Mouse (Mus musculus) CH12.LX (cell line): ENCODE data around the gene Pofut1. TPM values are rescaled to one million over a fixed set of nuclear protein-coding genes. Genes with fewer than 3 reads are reported as not detected.

Source experiments
- DNase-seq: peaks from one replicate; pipeline ENCODE4 v3.0.0-alpha.2; 2013; ENCODE audit errors: extremely low read depth
- H3K27ac ChIP-seq: 2 replicates; pipeline ENCODE4 v1.5.1; 2012; ENCODE audit warnings: low read depth, mild to moderate bottlenecking, control low read depth, moderate library complexity; ENCODE audit not compliant: insufficient read depth
- H3K27me3 ChIP-seq: replicated peaks from 2 replicates; pipeline ENCODE3; 2012; ENCODE audit warnings: inconsistent platforms
- H3K36me3 ChIP-seq, 2 experiments: replicated peaks in 1 of 2; 2 replicates each; pipeline versions ENCODE3 to v1.6.1; 2012; ENCODE audit warnings: inconsistent platforms in 1 of 2, low read length in 1 of 2, mild to moderate bottlenecking in 1 of 2, mixed read lengths in 1 of 2, moderate library complexity in 1 of 2; ENCODE audit not compliant: control insufficient read depth in 1 of 2, insufficient read depth in 1 of 2
- H3K4me1 ChIP-seq, 2 experiments: 2 replicates each; pipeline ENCODE4 v1.6.1; 2012; ENCODE audit warnings: inconsistent platforms in 1 of 2, moderate library complexity in 1 of 2; ENCODE audit not compliant: insufficient read depth in 2 of 2, control insufficient read depth in 1 of 2
- H3K4me2 ChIP-seq: 2 replicates; pipeline ENCODE4 v1.6.1; 2012; ENCODE audit warnings: low read depth, mild to moderate bottlenecking, control low read depth; ENCODE audit not compliant: poor library complexity, insufficient read depth, severe bottlenecking
- H3K4me3 ChIP-seq, 3 experiments: fragments of 150-350 bp in 1 of 3; sonication (generic) in 1 of 3; replicated peaks in 1 of 3; 2 replicates each; pipeline versions ENCODE3 to v1.5.1; 2011 to 2012; ENCODE audit warnings: low read depth in 2 of 3, low read length in 2 of 3, mild to moderate bottlenecking in 2 of 3, moderate library complexity in 2 of 3, control low read depth in 1 of 3, improper control_type of control experiment in 1 of 3, inconsistent platforms in 1 of 3, mixed read lengths in 1 of 3; ENCODE audit not compliant: poor library complexity in 1 of 3
- H3K79me2 ChIP-seq: replicated peaks from 2 replicates; pipeline ENCODE4 v1.6.1; 2012; ENCODE audit warnings: mild to moderate bottlenecking, moderate library complexity; ENCODE audit not compliant: control insufficient read depth, poor library complexity, insufficient read depth, severe bottlenecking; ENCODE audit errors: extremely low read depth
- H3K9ac ChIP-seq: 2 replicates; pipeline ENCODE4 v1.6.1; 2012; ENCODE audit warnings: low read depth, mild to moderate bottlenecking, control low read depth, moderate library complexity; ENCODE audit not compliant: insufficient read depth
- H3K9me3 ChIP-seq: replicated peaks from 2 replicates; pipeline ENCODE3; 2012; ENCODE audit warnings: low read length, inconsistent platforms, mixed read lengths
- CHD1 ChIP-seq: IDR thresholded peaks from 2 replicates; pipeline ENCODE4 v1.6.1; 2012; ENCODE audit warnings: low read depth, low read length, improper control_type of control experiment, inconsistent platforms
- ELF1 ChIP-seq: IDR thresholded peaks from 2 replicates; pipeline ENCODE4 v1.6.1; 2014; ENCODE audit warnings: low read depth, mild to moderate bottlenecking, inconsistent platforms, low read length, improper control_type of control experiment
- ETS1 ChIP-seq: conservative IDR thresholded peaks from 2 replicates; pipeline ENCODE4 v1.6.1; 2012; ENCODE audit warnings: low read depth, mild to moderate bottlenecking, inconsistent platforms, low read length, improper control_type of control experiment, moderate library complexity
- JUN ChIP-seq: IDR thresholded peaks from 2 replicates; pipeline ENCODE4 v1.6.1; 2011; ENCODE audit warnings: low read depth, mild to moderate bottlenecking, low read length, improper control_type of control experiment, moderate library complexity; ENCODE audit not compliant: insufficient read depth
- JUND ChIP-seq: conservative IDR thresholded peaks from 2 replicates; pipeline ENCODE4 v1.6.1; 2011; ENCODE audit warnings: low read depth, low read length, improper control_type of control experiment
- KAT2A ChIP-seq: IDR thresholded peaks from 2 replicates; pipeline ENCODE4 v1.6.1; 2012; ENCODE audit warnings: low read length, improper control_type of control experiment, inconsistent platforms; ENCODE audit not compliant: insufficient replicate concordance
- MAFK ChIP-seq: IDR thresholded peaks from 2 replicates; pipeline ENCODE4 v1.6.1; 2011; ENCODE audit warnings: low read length, improper control_type of control experiment; ENCODE audit not compliant: insufficient replicate concordance
- MAX ChIP-seq: IDR thresholded peaks from 2 replicates; pipeline ENCODE4 v1.6.1; 2011; ENCODE audit warnings: low read length, improper control_type of control experiment
- MYC ChIP-seq: IDR thresholded peaks from 2 replicates; pipeline ENCODE4 v1.6.1; 2011; ENCODE audit warnings: low read depth, mild to moderate bottlenecking, improper control_type of control experiment, low read length
- NELFE ChIP-seq: IDR thresholded peaks from 2 replicates; pipeline ENCODE4 v1.6.1; 2011; ENCODE audit warnings: low read depth, low read length, improper control_type of control experiment
- NRF1 ChIP-seq: IDR thresholded peaks from 2 replicates; pipeline ENCODE4 v1.6.1; 2014; ENCODE audit warnings: low read depth, mild to moderate bottlenecking, inconsistent platforms, low read length, improper control_type of control experiment, moderate library complexity
- SIN3A ChIP-seq: IDR thresholded peaks from 2 replicates; pipeline ENCODE4 v1.6.1; 2012; ENCODE audit warnings: low read length, improper control_type of control experiment, inconsistent platforms
- UBTF ChIP-seq: IDR thresholded peaks from 2 replicates; pipeline ENCODE4 v1.6.1; 2012; ENCODE audit warnings: low read depth, mild to moderate bottlenecking, inconsistent platforms, low read length, improper control_type of control experiment, moderate library complexity
- USF2 ChIP-seq: conservative IDR thresholded peaks from 2 replicates; pipeline ENCODE4 v1.6.1; 2011; ENCODE audit warnings: low read depth, low read length, improper control_type of control experiment
- dilution Hi-C: fragments of 300-500 bp; cut with MboI; formaldehyde crosslinking; loops from 2 replicates; pipeline ENCODE4 v1.14.3; 2020; ENCODE audit warnings: low sequenced_read_pairs; ENCODE audit not compliant: extremely low pct_unique_long_range_greater_than_20kb, extremely low pct_ligation_motif_present
- in situ Hi-C: fragments of 300-500 bp; cut with MboI; formaldehyde crosslinking; loops from 3 replicates; pipeline ENCODE4 v1.14.3; 2019; ENCODE audit warnings: low sequenced_read_pairs, low pct_ligation_motif_present, low pct_unique_long_range_greater_than_20kb, mixed read lengths
- polyA plus RNA-seq: library from polyadenylated mRNA; unstranded; fragments of >175 nt; gene quantifications from 2 replicates; pipeline ENCODE4 v1.2.1, GENCODE M21; 2012; ENCODE audit warnings: low read depth; ENCODE audit not compliant: insufficient read length
- total RNA-seq, 2 experiments: library from RNA; depleted of rRNA; stranded (reverse); fragments of 300-350 nt in 1 of 2; fragments of >200 nt in 1 of 2; gene quantifications; 2 replicates each; pipeline ENCODE4 v1.2.3; 2012 to 2014

Pofut1 gene
- total and polyA plus RNA-seq, 3 experiments, result 15.0 to 25.6 (median 22.8) TPM

- no peak for DNase-seq
- no peak for TF ChIP-seq ETS1
- Histone ChIP-seq H3K36me3 (peaks cover 14 to 35% of the 10 kb centered on the region in 2 experiments), H3K9ac (peak overlapping the region; percentile 92), H3K4me3 (peak overlapping the region; percentile 67 to 82 (median 74)), H3K4me2 (peak overlapping the region; percentile 82), H3K27me3 (no peaks in the 10 kb centered on the region), H3K27ac (no peak overlapping the region), H3K4me1 (peaks cover 11 to 55% of the 10 kb centered on the region in 2 experiments), H3K9me3 (no peaks in the 10 kb centered on the region), H3K79me2 (peaks cover 51% of the 10 kb centered on the region)
- dilution Hi-C loops (no loop called here), in situ Hi-C loops (no loop called here)
These were observed 823 bp downstream of the Pofut1 start for GRCm38 (mm10) chr2:153242156-153242555.

- H3K9me3 ChIP-seq, result no peaks in the 10 kb centered on the region
- H3K36me3 ChIP-seq, result peaks cover 53 to 78% of the 10 kb centered on the region in 2 experiments
- no peaks in the 10 kb centered on the region for H3K79me2 ChIP-seq
- H3K4me3 ChIP-seq, result no peak overlapping the region
- TF ChIP-seq NRF1 (no peak), MAFK (no peak), CHD1 (no peak), USF2 (no peak), MYC (no peak), MAX (no peak), ELF1 (no peak), JUN (no peak)
- H3K4me1 ChIP-seq, result peaks cover 0 to 25% of the 10 kb centered on the region in 2 experiments; a peak in 2 of 4 replicates
- H3K27ac ChIP-seq, result no peak overlapping the region
- dilution Hi-C loops, result no loop called here
- DNase-seq, result no peak
- no peak overlapping the region for H3K4me2 ChIP-seq
- no peak overlapping the region for H3K9ac ChIP-seq
- in situ Hi-C loops, result no loop called here
- H3K27me3 ChIP-seq, result no peaks in the 10 kb centered on the region
These were observed 8.4 kb downstream of the Pofut1 start for GRCm38 (mm10) chr2:153249751-153250150.

- dilution Hi-C loops, result no loop called here
- H3K36me3 ChIP-seq, result peaks cover 25 to 53% of the 10 kb centered on the region in 2 experiments
- in situ Hi-C loops, result no loop called here
These were observed 15.3 kb downstream of the Pofut1 start for GRCm38 (mm10) chr2:153256604-153257003.

More at GRCm38 (mm10) chr2:153256604-153257003, 15.3 kb downstream of the Pofut1 start:
- peaks cover 15 to 36% of the 10 kb centered on the region in 2 experiments for H3K4me1 ChIP-seq
- H3K27ac ChIP-seq, result no peak overlapping the region
- no peaks in the 10 kb centered on the region for H3K9me3 ChIP-seq
- DNase-seq, result no peak
- no peaks in the 10 kb centered on the region for H3K79me2 ChIP-seq
- no peak overlapping the region for H3K4me2 ChIP-seq
- H3K4me3 ChIP-seq, result no peak overlapping the region
- H3K9ac ChIP-seq, result no peak overlapping the region
- no peaks in the 10 kb centered on the region for H3K27me3 ChIP-seq
- no peak for TF ChIP-seq SIN3A
- no peak for TF ChIP-seq NELFE
- no peak for TF ChIP-seq JUND
- no peak for TF ChIP-seq ELF1
- no peak for TF ChIP-seq UBTF
- TF ChIP-seq KAT2A, result no peak
- TF ChIP-seq JUN, result no peak
